Mouse (Mus musculus) CH12.LX (cell line): ENCODE measurements around the gene Kdm2b. TPM values are rescaled to one million over a fixed set of nuclear protein-coding genes. Genes with fewer than 3 reads are reported as not detected.

Source experiments
- DNase-seq: peaks from one replicate; pipeline ENCODE4 v3.0.0-alpha.2; 2013; ENCODE audit errors: extremely low read depth
- H3K27ac ChIP-seq: 2 replicates; pipeline ENCODE4 v1.5.1; 2012; ENCODE audit warnings: low read depth, mild to moderate bottlenecking, control low read depth, moderate library complexity; ENCODE audit not compliant: insufficient read depth
- H3K27me3 ChIP-seq: replicated peaks from 2 replicates; pipeline ENCODE3; 2012; ENCODE audit warnings: inconsistent platforms
- H3K36me3 ChIP-seq, 2 experiments: replicated peaks in 1 of 2; 2 replicates each; pipeline versions ENCODE3 to v1.6.1; 2012; ENCODE audit warnings: inconsistent platforms in 1 of 2, low read length in 1 of 2, mild to moderate bottlenecking in 1 of 2, mixed read lengths in 1 of 2, moderate library complexity in 1 of 2; ENCODE audit not compliant: control insufficient read depth in 1 of 2, insufficient read depth in 1 of 2
- H3K4me1 ChIP-seq, 2 experiments: 2 replicates each; pipeline ENCODE4 v1.6.1; 2012; ENCODE audit warnings: inconsistent platforms in 1 of 2, moderate library complexity in 1 of 2; ENCODE audit not compliant: insufficient read depth in 2 of 2, control insufficient read depth in 1 of 2
- H3K4me2 ChIP-seq: 2 replicates; pipeline ENCODE4 v1.6.1; 2012; ENCODE audit warnings: low read depth, mild to moderate bottlenecking, control low read depth; ENCODE audit not compliant: poor library complexity, insufficient read depth, severe bottlenecking
- H3K4me3 ChIP-seq, 3 experiments: fragments of 150-350 bp in 1 of 3; sonication (generic) in 1 of 3; replicated peaks in 1 of 3; 2 replicates each; pipeline versions ENCODE3 to v1.5.1; 2011 to 2012; ENCODE audit warnings: low read depth in 2 of 3, low read length in 2 of 3, mild to moderate bottlenecking in 2 of 3, moderate library complexity in 2 of 3, control low read depth in 1 of 3, improper control_type of control experiment in 1 of 3, inconsistent platforms in 1 of 3, mixed read lengths in 1 of 3; ENCODE audit not compliant: poor library complexity in 1 of 3
- H3K79me2 ChIP-seq: replicated peaks from 2 replicates; pipeline ENCODE4 v1.6.1; 2012; ENCODE audit warnings: mild to moderate bottlenecking, moderate library complexity; ENCODE audit not compliant: control insufficient read depth, poor library complexity, insufficient read depth, severe bottlenecking; ENCODE audit errors: extremely low read depth
- H3K9ac ChIP-seq: 2 replicates; pipeline ENCODE4 v1.6.1; 2012; ENCODE audit warnings: low read depth, mild to moderate bottlenecking, control low read depth, moderate library complexity; ENCODE audit not compliant: insufficient read depth
- H3K9me3 ChIP-seq: replicated peaks from 2 replicates; pipeline ENCODE3; 2012; ENCODE audit warnings: low read length, inconsistent platforms, mixed read lengths
- BHLHE40 ChIP-seq: IDR thresholded peaks from 2 replicates; pipeline ENCODE4 v1.6.1; 2011; ENCODE audit warnings: mild to moderate bottlenecking, low read depth, low read length, improper control_type of control experiment
- CHD2 ChIP-seq: IDR thresholded peaks from 2 replicates; pipeline ENCODE4 v1.6.1; 2011; ENCODE audit warnings: low read length, improper control_type of control experiment
- ETS1 ChIP-seq: conservative IDR thresholded peaks from 2 replicates; pipeline ENCODE4 v1.6.1; 2012; ENCODE audit warnings: low read depth, mild to moderate bottlenecking, inconsistent platforms, low read length, improper control_type of control experiment, moderate library complexity
- HCFC1 ChIP-seq: IDR thresholded peaks from 2 replicates; pipeline ENCODE4 v1.6.1; 2012; ENCODE audit warnings: low read depth, mild to moderate bottlenecking, inconsistent platforms, low read length, improper control_type of control experiment
- IRF4 ChIP-seq: IDR thresholded peaks from 2 replicates; pipeline ENCODE4 v1.6.1; 2014; ENCODE audit warnings: low read depth, mild to moderate bottlenecking, inconsistent platforms, low read length, improper control_type of control experiment
- KAT2A ChIP-seq: IDR thresholded peaks from 2 replicates; pipeline ENCODE4 v1.6.1; 2012; ENCODE audit warnings: low read length, improper control_type of control experiment, inconsistent platforms; ENCODE audit not compliant: insufficient replicate concordance
- MAX ChIP-seq: IDR thresholded peaks from 2 replicates; pipeline ENCODE4 v1.6.1; 2011; ENCODE audit warnings: low read length, improper control_type of control experiment
- MXI1 ChIP-seq: IDR thresholded peaks from 2 replicates; pipeline ENCODE4 v1.6.1; 2011; ENCODE audit warnings: mild to moderate bottlenecking, low read depth, low read length, improper control_type of control experiment
- MYC ChIP-seq: IDR thresholded peaks from 2 replicates; pipeline ENCODE4 v1.6.1; 2011; ENCODE audit warnings: low read depth, mild to moderate bottlenecking, improper control_type of control experiment, low read length
- NELFE ChIP-seq: IDR thresholded peaks from 2 replicates; pipeline ENCODE4 v1.6.1; 2011; ENCODE audit warnings: low read depth, low read length, improper control_type of control experiment
- PAX5 ChIP-seq: IDR thresholded peaks from 2 replicates; pipeline ENCODE4 v1.6.1; 2012; ENCODE audit warnings: low read length, inconsistent platforms, mixed read lengths
- POLR2AphosphoS2 ChIP-seq: IDR thresholded peaks from 2 replicates; pipeline ENCODE4 v1.6.1; 2011; ENCODE audit warnings: low read depth, low read length, improper control_type of control experiment
- RCOR1 ChIP-seq: conservative IDR thresholded peaks from 2 replicates; pipeline ENCODE4 v1.6.1; 2012; ENCODE audit warnings: low read depth, mild to moderate bottlenecking, inconsistent platforms, low read length, improper control_type of control experiment
- USF1 ChIP-seq: IDR thresholded peaks from 2 replicates; pipeline ENCODE4 v1.6.1; 2014; ENCODE audit warnings: low read depth, mild to moderate bottlenecking, inconsistent platforms, low read length, improper control_type of control experiment
- USF2 ChIP-seq: conservative IDR thresholded peaks from 2 replicates; pipeline ENCODE4 v1.6.1; 2011; ENCODE audit warnings: low read depth, low read length, improper control_type of control experiment
- ZKSCAN1 ChIP-seq: IDR thresholded peaks from 2 replicates; pipeline ENCODE4 v1.6.1; 2012; ENCODE audit warnings: low read depth, inconsistent platforms, low read length, improper control_type of control experiment, borderline replicate concordance
- ZMIZ1 ChIP-seq: IDR thresholded peaks from 2 replicates; pipeline ENCODE4 v1.6.1; 2012; ENCODE audit warnings: low read depth, mild to moderate bottlenecking, inconsistent platforms, low read length, improper control_type of control experiment
- dilution Hi-C: fragments of 300-500 bp; cut with MboI; formaldehyde crosslinking; loops from 2 replicates; pipeline ENCODE4 v1.14.3; 2020; ENCODE audit warnings: low sequenced_read_pairs; ENCODE audit not compliant: extremely low pct_unique_long_range_greater_than_20kb, extremely low pct_ligation_motif_present
- in situ Hi-C: fragments of 300-500 bp; cut with MboI; formaldehyde crosslinking; loops from 3 replicates; pipeline ENCODE4 v1.14.3; 2019; ENCODE audit warnings: low sequenced_read_pairs, low pct_ligation_motif_present, low pct_unique_long_range_greater_than_20kb, mixed read lengths
- polyA plus RNA-seq: library from polyadenylated mRNA; unstranded; fragments of >175 nt; gene quantifications from 2 replicates; pipeline ENCODE4 v1.2.1, GENCODE M21; 2012; ENCODE audit warnings: low read depth; ENCODE audit not compliant: insufficient read length
- total RNA-seq, 2 experiments: library from RNA; depleted of rRNA; stranded (reverse); fragments of 300-350 nt in 1 of 2; fragments of >200 nt in 1 of 2; gene quantifications; 2 replicates each; pipeline ENCODE4 v1.2.3; 2012 to 2014

Kdm2b gene
- total and polyA plus RNA-seq, 3 experiments = 69.3 to 138 (median 80.1) TPM

- dilution Hi-C loops (no loop called here), in situ Hi-C loops (no loop called here)
- Histone ChIP-seq H3K4me2 (peak overlapping the region; percentile 89; the same call in 1 of the 2 replicates), H3K4me3 (no peak overlapping the region), H3K9ac (peak overlapping the region; percentile 66; the same call in 1 of the 2 replicates), H3K4me1 (peaks cover 9 to 67% of the 10 kb centered on the region in 2 experiments), H3K27ac (no peak overlapping the region), H3K79me2 (peaks cover 38% of the 10 kb centered on the region), H3K9me3 (no peaks in the 10 kb centered on the region), H3K27me3 (no peaks in the 10 kb centered on the region), H3K36me3 (peaks cover 0 to 52% of the 10 kb centered on the region in 2 experiments)
- DNase-seq = no peak
- TF ChIP-seq NELFE (no peak), KAT2A (no peak), POLR2AphosphoS2 (no peak), IRF4 (no peak), MYC (no peak), USF2 (no peak), MAX (no peak), MXI1 (no peak), ZKSCAN1 (no peak), PAX5 (no peak), CHD2 (no peak), ZMIZ1 (no peak), ETS1 (no peak)
Observed at GRCm38 (mm10) chr5:122901179-122901578, 88.4 kb downstream of the Kdm2b start.

DNA sequence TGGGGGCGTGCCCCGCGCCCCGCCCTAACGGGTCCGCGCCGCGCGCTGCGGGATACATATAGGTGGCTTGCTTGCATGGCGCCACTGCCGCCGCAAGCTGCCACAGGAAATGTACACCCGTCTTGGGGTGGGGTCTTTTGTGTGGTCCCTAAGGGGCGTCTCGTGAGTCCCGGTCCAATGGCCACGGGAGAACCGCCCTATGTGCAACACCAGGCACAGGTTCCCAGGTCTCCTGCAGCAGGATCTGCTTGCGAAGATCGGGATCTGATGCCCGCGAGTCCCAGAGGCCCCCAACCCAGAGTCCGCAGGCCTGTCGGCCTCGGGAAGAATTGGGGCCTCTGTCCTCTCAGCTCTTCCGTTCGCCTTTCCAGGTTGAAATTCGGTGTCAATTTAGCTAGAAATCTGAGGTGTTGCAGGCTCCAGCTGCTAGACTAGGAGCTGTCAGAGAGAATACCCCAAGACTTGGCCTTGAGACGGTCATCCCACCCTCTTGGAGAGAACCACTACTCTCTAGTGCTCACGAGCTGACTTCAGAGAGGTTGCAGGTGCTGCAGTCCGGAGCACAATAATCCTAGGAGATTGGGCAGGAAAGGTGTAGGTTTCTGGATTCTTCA, 89.0 kb downstream of the Kdm2b start:
- Histone ChIP-seq H3K27me3 (no peaks in the 10 kb centered on the region), H3K27ac (peak overlapping the region; percentile 7; the same call in 1 of the 2 replicates), H3K4me1 (peaks cover 9 to 72% of the 10 kb centered on the region in 2 experiments), H3K4me2 (peak overlapping the region; percentile 89), H3K9me3 (no peaks in the 10 kb centered on the region), H3K79me2 (peaks cover 43% of the 10 kb centered on the region), H3K36me3 (peaks cover 0 to 47% of the 10 kb centered on the region in 2 experiments)
- DNase-seq = no peak
- in situ Hi-C loops = no loop called here
- TF ChIP-seq BHLHE40 (peak; percentile 14; the same call in 1 of the 2 replicates), HCFC1 (no peak), MXI1 (no peak), RCOR1 (no peak), ZKSCAN1 (no peak), USF1 (no peak)
- TF ChIP-seq, all 38 proteins: peak for 1
- Histone ChIP-seq H3K4me3 (peak overlapping the region; percentile 40 to 72 (median 72)), H3K9ac (peak overlapping the region; percentile 66)
- dilution Hi-C loops = no loop called here
